Mouse (Mus musculus): Measurements from ENCODE around the gene Wdr25. TPM values are rescaled to one million over a fixed set of nuclear protein-coding genes. Genes with fewer than 3 reads are reported as not detected.

Gene Wdr25
- polyA plus RNA-seq, 1 experiment: not detected

DNA sequence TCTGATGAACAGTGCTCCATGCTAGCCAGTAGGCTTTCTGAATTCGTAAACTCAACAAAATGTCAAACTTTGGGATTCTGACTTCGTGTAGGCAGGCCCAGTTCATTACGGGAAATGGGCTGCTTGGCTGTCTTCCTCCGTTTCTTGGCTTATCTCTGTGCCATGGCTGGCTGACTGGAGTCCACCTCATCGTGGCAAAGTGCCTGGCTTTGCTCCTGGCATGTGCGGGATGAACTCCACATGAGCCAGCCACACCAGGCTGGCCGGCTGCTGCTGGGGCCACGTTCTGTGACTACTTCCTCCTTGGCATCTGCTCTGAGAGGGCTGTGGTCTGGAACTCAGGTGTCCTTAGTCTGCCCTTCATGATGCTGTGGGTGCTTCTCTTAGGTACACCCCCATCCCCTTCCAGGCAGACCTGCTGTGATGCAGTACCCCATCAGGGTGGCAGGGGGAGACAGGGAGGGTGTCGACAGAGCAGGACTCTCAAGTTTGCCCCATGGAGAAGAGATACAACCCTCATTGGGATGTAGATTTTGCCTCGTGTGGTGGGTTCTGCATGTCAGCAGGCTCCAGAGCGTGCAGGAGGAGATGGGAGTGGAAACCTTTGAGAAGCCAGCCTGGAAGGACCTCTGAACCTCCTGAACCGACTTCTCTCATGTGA, 102.7 kb downstream of the Wdr25 start:
- 84% methylated on average over 12 of the region's 12 CpGs for WGBS
- Histone ChIP-seq H3K27ac (ENCODE audit: insufficient read depth, low read depth, low read length) (no peak overlapping the region), H3K4me1 (ENCODE audit: control insufficient read depth, insufficient read depth, low read length) (peaks cover 6% of the 10 kb centered on the region), H3K4me3 (ENCODE audit: insufficient read depth, low read depth, low read length) (no peak overlapping the region)
- TF ChIP-seq POLR2A (IDR thresholded peaks at IDR 0.05; ENCODE audit: insufficient read depth, low read depth, low read length) (no peak), CTCF (IDR thresholded peaks at IDR 0.05; ENCODE audit: insufficient read depth, low read depth, low read length) (no peak)

DNA sequence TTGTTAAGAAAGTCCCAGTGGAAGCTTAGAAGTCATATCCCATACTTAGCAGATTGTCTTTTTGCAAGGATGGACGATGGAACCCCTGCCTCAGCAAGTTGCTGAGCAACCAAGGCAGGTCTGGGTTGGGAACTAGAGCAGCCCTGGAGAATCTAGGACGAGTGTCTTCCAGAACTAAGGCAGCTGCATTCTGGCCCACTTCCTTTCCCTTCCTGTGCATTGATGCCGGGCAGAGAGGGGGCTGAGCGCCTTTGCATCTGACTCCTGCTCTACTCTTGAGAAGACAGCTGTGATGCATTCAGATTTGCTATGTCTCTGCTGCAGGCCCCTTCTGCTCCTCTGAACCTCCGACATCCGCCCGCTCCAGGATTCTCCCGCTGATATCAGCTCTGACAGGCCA, 103.8 kb downstream of the Wdr25 start:
- no peak for TF ChIP-seq CTCF (IDR thresholded peaks at IDR 0.05; ENCODE audit: insufficient read depth, low read depth, low read length)
- no peak for TF ChIP-seq POLR2A (IDR thresholded peaks at IDR 0.05; ENCODE audit: insufficient read depth, low read depth, low read length)
- peaks cover 6% of the 10 kb centered on the region for H3K4me1 ChIP-seq (ENCODE audit: control insufficient read depth, insufficient read depth, low read length)
- no peak overlapping the region for H3K4me3 ChIP-seq (ENCODE audit: insufficient read depth, low read depth, low read length)
- H3K27ac ChIP-seq (ENCODE audit: insufficient read depth, low read depth, low read length): no peak overlapping the region
- 91% methylated on average over 8 of the region's 8 CpGs for WGBS

DNA sequence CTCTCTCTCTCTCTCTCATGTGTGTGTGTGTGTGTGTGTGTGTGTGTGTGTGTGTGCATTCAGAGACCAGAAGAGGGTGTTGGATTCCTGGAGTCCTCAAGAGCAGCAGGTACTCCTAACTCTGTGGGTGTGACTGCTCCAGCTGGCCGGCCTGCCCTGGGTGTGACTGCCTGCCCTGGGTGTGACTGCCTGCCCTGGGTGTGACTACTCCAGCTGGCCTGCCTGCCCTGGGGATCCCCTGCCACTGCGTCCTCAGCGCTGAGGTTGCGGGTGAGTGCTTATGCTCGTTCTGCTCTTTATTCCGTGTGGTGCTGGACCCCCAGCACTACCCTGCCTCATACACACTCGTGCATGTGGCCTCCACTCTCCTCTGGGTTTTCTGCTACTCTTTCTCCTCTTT, 109.5 kb downstream of the Wdr25 start:
- 94% methylated on average over 7 of the region's 7 CpGs for WGBS
- Histone ChIP-seq H3K4me1 (ENCODE audit: control insufficient read depth, insufficient read depth, low read length) (no peaks in the 10 kb centered on the region), H3K4me3 (ENCODE audit: insufficient read depth, low read depth, low read length) (no peak overlapping the region), H3K27ac (ENCODE audit: insufficient read depth, low read depth, low read length) (no peak overlapping the region)
- TF ChIP-seq CTCF (IDR thresholded peaks at IDR 0.05; ENCODE audit: insufficient read depth, low read depth, low read length): no peak
- TF ChIP-seq POLR2A (IDR thresholded peaks at IDR 0.05; ENCODE audit: insufficient read depth, low read depth, low read length): no peak

DNA sequence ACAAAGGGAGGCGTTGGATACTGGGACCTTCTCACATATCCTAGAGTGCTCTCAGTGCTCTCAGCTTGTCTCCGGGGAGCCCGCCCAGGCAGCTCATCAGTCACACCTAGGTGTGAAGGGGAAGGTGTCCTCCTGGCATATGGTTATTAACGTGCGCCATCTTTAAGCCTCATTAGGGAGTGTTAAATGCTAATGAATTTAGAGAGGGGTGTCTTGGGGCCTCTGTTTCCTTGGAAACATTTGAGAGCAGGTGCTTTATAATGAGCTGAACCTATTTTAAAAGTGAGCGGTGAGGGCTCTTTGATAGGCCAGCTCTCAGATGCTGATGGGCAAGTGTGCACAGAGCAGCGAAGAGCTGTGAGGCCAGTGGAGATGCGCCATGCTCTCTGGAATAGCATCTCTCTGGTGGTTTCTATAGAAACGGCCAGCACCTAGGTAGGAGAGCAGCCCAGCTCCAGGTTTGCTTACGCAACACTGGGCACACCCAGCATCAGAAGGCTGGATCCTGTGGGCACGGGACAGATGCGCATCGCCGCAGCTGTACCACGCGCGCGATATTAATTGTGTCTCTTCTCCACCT, 116.7 kb downstream of the Wdr25 start:
- no peak overlapping the region for H3K4me3 ChIP-seq (ENCODE audit: insufficient read depth, low read depth, low read length)
- 56% methylated on average over 18 of the region's 18 CpGs for WGBS
- H3K4me1 ChIP-seq (ENCODE audit: control insufficient read depth, insufficient read depth, low read length): peaks cover 4% of the 10 kb centered on the region; the same call in 1 of the 2 replicates
- TF ChIP-seq CTCF (IDR thresholded peaks at IDR 0.05; ENCODE audit: insufficient read depth, low read depth, low read length): no peak
- TF ChIP-seq POLR2A (IDR thresholded peaks at IDR 0.05; ENCODE audit: insufficient read depth, low read depth, low read length): no peak
- H3K27ac ChIP-seq (ENCODE audit: insufficient read depth, low read depth, low read length): no peak overlapping the region

DNA sequence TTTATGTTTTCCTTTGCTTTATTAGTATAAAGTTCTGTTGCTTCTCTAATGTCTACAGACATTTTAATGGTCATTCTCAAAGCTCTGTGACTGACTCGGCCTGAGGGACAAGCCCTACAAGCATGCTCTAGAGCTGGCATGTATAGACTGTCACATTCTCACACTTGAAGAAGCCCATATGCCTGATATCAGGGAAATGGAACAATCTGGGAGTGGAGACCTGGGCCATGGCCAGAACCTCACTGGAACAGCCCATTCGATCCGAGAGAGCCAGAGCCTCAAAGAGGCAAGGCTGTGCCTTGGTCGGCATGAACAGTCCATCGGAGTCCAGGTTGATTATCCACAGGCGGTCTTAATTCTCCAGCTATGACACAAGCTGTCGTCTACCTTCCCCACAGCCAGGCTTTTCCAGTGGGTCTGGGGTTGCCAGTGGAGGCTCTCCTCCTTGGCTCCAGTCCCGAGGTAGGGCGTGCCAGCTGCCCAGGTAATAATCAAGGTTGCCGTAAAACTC, 128.8 kb downstream of the Wdr25 start:
- TF ChIP-seq POLR2A (IDR thresholded peaks at IDR 0.05; ENCODE audit: insufficient read depth, low read depth, low read length) (no peak), CTCF (IDR thresholded peaks at IDR 0.05; ENCODE audit: insufficient read depth, low read depth, low read length) (no peak)
- 87% methylated on average over 10 of the region's 10 CpGs for WGBS
- H3K27ac ChIP-seq (ENCODE audit: insufficient read depth, low read depth, low read length): no peak overlapping the region
- no peaks in the 10 kb centered on the region for H3K4me1 ChIP-seq (ENCODE audit: control insufficient read depth, insufficient read depth, low read length)
- no peak overlapping the region for H3K4me3 ChIP-seq (ENCODE audit: insufficient read depth, low read depth, low read length)

DNA sequence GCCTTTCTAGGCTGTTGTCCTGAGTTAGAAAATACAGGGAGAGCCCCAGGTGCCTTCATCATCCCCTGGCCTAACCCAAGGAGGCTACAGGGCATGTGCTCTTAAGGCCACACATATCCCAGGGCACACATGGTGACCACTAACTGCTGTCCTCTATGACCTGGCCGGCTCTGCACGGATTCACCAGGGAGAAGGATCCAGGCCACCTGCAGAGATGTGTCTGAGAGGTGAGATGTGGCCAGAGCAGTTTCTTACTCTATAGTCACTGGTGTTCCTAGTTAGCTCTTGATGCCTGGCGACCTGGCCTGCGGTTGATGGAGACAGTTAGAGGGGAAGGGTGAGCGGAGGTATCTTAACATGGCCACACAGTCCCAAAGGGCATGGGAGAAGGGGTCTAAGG, 129.5 kb downstream of the Wdr25 start:
- 94% methylated on average over 5 of the region's 5 CpGs for WGBS
- H3K4me1 ChIP-seq (ENCODE audit: control insufficient read depth, insufficient read depth, low read length): no peaks in the 10 kb centered on the region
- no peak overlapping the region for H3K27ac ChIP-seq (ENCODE audit: insufficient read depth, low read depth, low read length)
- no peak overlapping the region for H3K4me3 ChIP-seq (ENCODE audit: insufficient read depth, low read depth, low read length)
- TF ChIP-seq POLR2A (IDR thresholded peaks at IDR 0.05; ENCODE audit: insufficient read depth, low read depth, low read length) (no peak), CTCF (IDR thresholded peaks at IDR 0.05; ENCODE audit: insufficient read depth, low read depth, low read length) (no peak)

DNA sequence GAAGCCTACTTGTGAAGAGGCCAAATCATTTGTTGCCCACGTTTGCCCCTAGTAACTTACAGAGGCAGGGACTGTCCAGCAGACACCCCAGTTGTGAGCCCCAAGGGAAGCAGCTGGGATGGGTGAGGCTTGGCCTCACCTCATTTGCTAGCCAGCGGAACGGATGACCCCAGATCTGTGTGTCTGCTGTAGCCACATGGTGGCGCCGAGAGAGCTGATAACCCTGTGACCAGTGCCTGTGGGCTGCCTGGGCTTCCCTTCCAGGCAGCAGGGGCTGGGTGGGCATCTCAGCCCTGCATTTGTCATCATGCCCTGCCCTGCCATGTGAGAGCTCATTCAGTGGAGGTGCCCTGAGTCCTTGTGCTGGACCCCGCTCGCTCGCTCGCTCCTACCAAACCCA, 130.3 kb downstream of the Wdr25 start:
- Histone ChIP-seq H3K4me3 (ENCODE audit: insufficient read depth, low read depth, low read length) (no peak overlapping the region), H3K27ac (ENCODE audit: insufficient read depth, low read depth, low read length) (no peak overlapping the region), H3K4me1 (ENCODE audit: control insufficient read depth, insufficient read depth, low read length) (no peaks in the 10 kb centered on the region)
- 85% methylated on average over 9 of the region's 9 CpGs for WGBS
- no peak for TF ChIP-seq CTCF (IDR thresholded peaks at IDR 0.05; ENCODE audit: insufficient read depth, low read depth, low read length)
- no peak for TF ChIP-seq POLR2A (IDR thresholded peaks at IDR 0.05; ENCODE audit: insufficient read depth, low read depth, low read length)

DNA sequence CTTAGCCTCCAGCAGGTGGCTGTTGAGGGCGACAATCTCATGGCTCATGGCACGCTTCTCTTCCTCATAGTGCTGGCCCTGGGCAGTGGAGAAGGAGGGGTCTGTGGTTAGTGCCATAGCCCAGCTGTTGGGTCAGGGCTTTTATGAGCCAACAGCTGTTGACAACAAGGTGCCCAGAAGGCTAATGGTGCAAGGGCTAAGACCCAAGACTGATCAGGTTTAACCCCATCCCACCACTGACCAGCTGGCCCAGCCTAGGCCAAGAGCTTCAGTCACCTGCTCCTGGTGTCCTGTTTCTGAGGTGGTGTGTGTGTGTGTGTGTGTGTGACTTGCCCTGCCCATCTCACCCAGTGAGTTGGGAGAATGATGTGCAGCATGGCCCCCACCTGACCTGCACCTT, 143.6 kb downstream of the Wdr25 start:
- TF ChIP-seq POLR2A (IDR thresholded peaks at IDR 0.05; ENCODE audit: insufficient read depth, low read depth, low read length) (no peak), CTCF (IDR thresholded peaks at IDR 0.05; ENCODE audit: insufficient read depth, low read depth, low read length) (no peak)
- WGBS: 88% methylated on average over 2 of the region's 2 CpGs
- Histone ChIP-seq H3K4me3 (ENCODE audit: insufficient read depth, low read depth, low read length) (no peak overlapping the region), H3K4me1 (ENCODE audit: control insufficient read depth, insufficient read depth, low read length) (peaks cover 13% of the 10 kb centered on the region), H3K27ac (ENCODE audit: insufficient read depth, low read depth, low read length) (no peak overlapping the region)

DNA sequence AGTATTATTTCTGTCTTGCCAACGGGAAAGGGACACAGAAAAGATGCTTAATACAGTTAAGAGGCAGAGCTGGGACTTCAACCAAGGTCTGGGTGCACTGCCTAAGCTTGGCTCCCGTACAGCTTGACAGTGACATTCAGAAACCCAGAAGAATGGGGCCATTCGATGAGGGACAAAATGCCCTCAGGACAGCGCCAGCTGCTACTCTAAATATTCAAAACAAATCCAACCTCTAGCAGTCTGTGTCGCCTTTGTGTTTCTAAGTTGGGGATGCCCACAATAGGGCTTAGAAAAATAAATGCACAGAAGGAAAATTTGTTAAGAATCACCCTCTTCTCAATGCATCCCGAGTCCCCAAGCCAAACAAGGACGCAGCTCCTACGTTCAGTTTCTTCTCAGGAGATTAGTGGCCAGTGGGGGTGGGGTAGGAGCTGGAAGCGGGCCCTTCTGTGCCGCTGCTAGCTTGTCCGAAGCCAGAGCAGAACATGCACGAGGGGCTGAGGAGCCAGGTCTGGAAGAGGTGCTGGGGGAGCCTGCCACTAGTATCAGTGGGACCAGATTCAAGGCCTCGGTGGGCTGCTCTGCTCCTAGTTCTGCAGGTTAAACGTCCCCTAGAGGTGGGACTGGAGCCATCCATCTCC, 144.9 kb downstream of the Wdr25 start:
- WGBS: 55% methylated on average over 14 of the region's 14 CpGs
- no peak overlapping the region for H3K27ac ChIP-seq (ENCODE audit: insufficient read depth, low read depth, low read length)

More for the DNA sequence above, 144.9 kb downstream of the Wdr25 start:
- Histone ChIP-seq H3K4me3 (ENCODE audit: insufficient read depth, low read depth, low read length) (no peak overlapping the region), H3K4me1 (ENCODE audit: control insufficient read depth, insufficient read depth, low read length) (peaks cover 13% of the 10 kb centered on the region)
- TF ChIP-seq POLR2A (IDR thresholded peaks at IDR 0.05; ENCODE audit: insufficient read depth, low read depth, low read length): no peak
- TF ChIP-seq CTCF (IDR thresholded peaks at IDR 0.05; ENCODE audit: insufficient read depth, low read depth, low read length): no peak

All from olfactory bulb, adult 2 months (tissue).